Mouse (Mus musculus): Measurements from ENCODE around the gene Alpl. TPM values are rescaled to one million over a fixed set of nuclear protein-coding genes. Genes with fewer than 3 reads are reported as not detected.

The Alpl gene
- 51.4 TPM for polyA plus RNA-seq (2014; fragmentation: Illumina TruSeq; extraction: RNeasy Lipid Tissue Mini Kit (QIAGEN cat#74804); ENCODE audit: low read depth, low replicate concordance)

GRCm38 (mm10) chr4:137795611-137796557 lies at the start of gene Alpl:
Gene Alpl, minus strand, starts transcription at chr4:137796384.

Other genes with a start within 250 kb of the Alpl start
- not detected for gene Ldlrad2, start 221.8 kb downstream of the Alpl start, polyA plus RNA-seq (2014; fragmentation: Illumina TruSeq; extraction: RNeasy Lipid Tissue Mini Kit (QIAGEN cat#74804); ENCODE audit: low read depth, low replicate concordance)
- 30.8 TPM for gene Usp48, start 202.6 kb downstream of the Alpl start, polyA plus RNA-seq (2014; fragmentation: Illumina TruSeq; extraction: RNeasy Lipid Tissue Mini Kit (QIAGEN cat#74804); ENCODE audit: low read depth, low replicate concordance)
- gene Rap1gap, start 131.7 kb downstream of the Alpl start, polyA plus RNA-seq (2014; fragmentation: Illumina TruSeq; extraction: RNeasy Lipid Tissue Mini Kit (QIAGEN cat#74804); ENCODE audit: low read depth, low replicate concordance): 18.1 TPM
- gene Ece1, start 65.9 kb upstream of the Alpl start, polyA plus RNA-seq (2014; fragmentation: Illumina TruSeq; extraction: RNeasy Lipid Tissue Mini Kit (QIAGEN cat#74804); ENCODE audit: low read depth, low replicate concordance): 80.9 TPM
- 31.1 TPM for gene Eif4g3, start 196.6 kb upstream of the Alpl start, polyA plus RNA-seq (2014; fragmentation: Illumina TruSeq; extraction: RNeasy Lipid Tissue Mini Kit (QIAGEN cat#74804); ENCODE audit: low read depth, low replicate concordance)